Mouse (Mus musculus) adrenal gland, adult 18-20 months (tissue): ENCODE measurements around the gene Agrp. TPM values are rescaled to one million over a fixed set of nuclear protein-coding genes. Genes with fewer than 3 reads are reported as not detected.

ENCODE experiments used
- DNase-seq, 2 experiments: peaks; one replicate each; pipeline ENCODE4 v3.0.0; 2021 to 2022; ENCODE audit warnings: low spot score in 2 of 2
- long read RNA-seq, 2 experiments: library from polyadenylated mRNA; stranded (forward); transcript quantifications; one replicate each; pipeline ENCODE4 v2.0.0; 2021
- total RNA-seq, 2 experiments: library from RNA; stranded (reverse); gene quantifications; 1 replicate in 1 of 2; 2 replicates in 1 of 2; pipeline ENCODE4 v1.2.3; 2021

The Agrp gene
- 1 to 10 TPM; 3.3 to 5.3 TPM for total RNA-seq
- long read RNA-seq, experiment 1: 0 reads
- long read RNA-seq, experiment 2, partial matches to known transcripts: 3 of 4 reads
- long read RNA-seq, experiment 2, other reads (novel, unspliced or antisense): 1 of 4 reads

DNA sequence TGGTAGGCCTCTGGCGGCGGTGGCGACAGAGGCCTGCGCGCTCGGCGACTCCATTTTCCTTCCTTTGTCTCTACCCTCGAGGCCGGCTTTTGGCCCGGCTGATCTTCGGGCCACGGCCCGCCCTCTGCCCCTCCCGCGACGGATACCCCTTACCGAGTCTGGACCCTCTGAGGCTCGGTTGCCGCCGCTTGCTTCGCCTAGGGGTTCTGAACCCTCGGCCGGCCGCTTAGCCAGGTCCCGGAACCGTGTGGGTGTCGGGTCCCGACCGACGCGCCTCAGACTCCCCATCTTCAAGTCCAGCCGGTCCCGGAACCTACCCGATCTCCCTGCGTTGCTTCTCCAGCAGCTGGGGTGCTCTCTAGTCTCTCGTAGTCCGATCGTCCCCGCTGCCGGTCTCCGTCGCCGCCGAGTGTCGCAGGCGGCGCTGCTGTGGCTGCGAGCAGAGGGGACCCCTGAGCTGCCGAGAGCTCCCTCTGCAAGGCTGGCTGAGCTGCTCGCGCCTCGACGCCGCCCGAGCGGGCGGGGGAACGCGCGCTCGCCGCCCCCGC, at the start of gene Agrp:
Gene Agrp, minus strand, starts transcription at position 431 of the 548 bp plus-strand sequence.
- DNase-seq: peak; percentile 49 to 51

DNA sequence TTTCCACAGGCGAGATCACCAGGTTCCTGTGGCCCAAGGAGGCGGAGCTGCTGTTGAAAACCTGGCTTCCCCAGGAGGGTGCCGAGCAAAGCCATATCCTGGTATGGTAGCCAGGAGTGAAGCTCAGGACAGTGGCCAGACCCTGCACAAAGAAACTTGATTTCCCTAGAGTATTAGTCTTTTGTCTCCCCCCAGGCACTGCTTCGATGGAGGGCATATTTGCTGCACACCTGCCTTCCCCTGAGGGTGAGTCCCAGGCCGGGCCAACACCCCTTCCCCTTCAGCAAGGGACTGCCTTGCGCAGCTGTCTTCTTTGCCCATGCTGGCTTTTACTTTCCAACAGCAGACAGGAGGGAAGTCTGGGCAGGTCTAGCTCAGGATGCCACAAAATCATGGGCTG, 49.4 kb upstream of the Agrp start:
- DNase-seq: no peak

DNA sequence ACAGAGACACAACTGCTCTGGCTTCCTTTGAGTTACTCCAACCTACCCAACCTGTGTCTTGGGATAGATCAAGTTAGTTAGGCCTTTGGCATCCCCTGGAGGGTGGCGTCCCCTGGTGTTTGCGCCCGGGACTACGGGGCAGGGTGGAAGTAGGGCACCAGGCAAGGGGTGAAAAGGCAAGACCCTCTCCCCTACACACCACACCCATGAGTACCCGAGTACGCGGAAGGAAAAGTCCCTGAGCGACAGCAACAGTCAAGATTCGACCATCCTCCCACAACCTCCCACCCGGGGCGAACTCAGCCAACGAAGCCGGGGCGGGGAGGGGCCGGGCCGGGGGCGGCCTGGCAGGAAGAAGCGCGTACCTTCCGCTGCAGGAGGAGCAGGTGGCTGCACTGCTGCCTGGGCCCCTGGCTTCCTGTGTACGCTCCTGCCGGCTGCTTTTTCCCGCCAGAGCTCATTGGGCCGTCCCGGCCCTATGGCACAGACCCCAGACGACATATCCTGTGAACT, 48.7 kb upstream of the Agrp start, which contains the start of gene Carmil2:
Gene Carmil2, plus strand, starts transcription at position 479 of the 513 bp plus-strand sequence.
- DNase-seq: peak; percentile 51 to 72

DNA sequence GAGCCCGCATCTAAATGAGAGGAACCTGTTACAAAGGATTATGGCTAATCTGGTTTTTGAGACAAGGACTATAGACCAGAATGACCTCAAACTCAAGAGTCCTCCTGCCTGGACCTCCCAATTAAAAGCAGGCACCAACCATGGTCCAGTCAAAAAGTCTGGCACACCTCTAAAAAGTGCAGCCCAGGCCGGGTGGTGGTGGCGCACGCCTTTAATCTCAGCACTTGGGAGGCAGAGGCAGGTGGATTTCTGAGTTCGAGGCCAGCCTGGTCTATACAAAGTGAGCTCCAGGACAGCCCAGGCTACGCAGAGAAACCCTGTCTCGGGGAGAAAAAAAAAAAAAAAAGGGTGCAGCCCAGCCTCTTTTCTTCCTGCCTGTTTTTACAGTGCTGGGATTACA, 48.1 kb upstream of the Agrp start:
- no peak for DNase-seq

DNA sequence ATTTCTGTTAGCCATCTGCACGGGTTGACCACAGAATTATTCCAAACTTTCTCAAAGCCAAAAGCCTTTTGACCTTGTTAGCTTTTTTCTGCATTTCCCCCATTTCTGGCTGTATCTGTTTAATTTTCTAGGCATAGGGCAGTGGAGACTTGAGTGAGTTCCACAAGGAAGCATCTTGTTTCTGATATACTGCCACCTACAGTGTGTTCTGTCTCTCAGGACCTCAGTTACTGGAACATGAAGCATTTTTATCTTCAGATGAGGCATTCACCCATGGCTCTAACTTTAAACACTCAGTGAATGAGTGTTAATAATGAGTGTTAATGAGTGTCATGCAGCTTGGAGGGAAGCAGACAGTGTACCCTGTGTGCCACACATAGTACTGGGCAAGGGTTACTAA, 40.7 kb upstream of the Agrp start:
- DNase-seq: no peak

DNA sequence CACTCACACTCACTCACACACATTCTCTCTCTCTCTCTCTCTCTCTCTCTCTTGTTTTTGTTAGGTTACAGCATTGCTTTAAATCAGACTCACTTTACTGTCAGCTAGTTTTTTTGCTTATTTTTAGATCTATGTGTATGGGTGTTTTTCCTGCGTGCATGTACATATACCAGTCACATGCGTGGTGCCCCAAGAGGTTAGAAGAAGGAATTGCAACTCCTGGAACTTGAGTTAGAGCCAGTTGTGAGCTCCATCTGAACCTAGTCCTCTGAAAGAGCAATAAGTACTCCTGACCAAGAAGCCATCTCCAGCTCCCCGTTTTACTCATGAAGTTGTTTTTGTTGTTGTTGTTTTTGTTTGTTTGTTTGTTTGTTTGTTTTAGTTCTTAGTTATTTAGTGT, 24.0 kb upstream of the Agrp start:
- no peak for DNase-seq

DNA sequence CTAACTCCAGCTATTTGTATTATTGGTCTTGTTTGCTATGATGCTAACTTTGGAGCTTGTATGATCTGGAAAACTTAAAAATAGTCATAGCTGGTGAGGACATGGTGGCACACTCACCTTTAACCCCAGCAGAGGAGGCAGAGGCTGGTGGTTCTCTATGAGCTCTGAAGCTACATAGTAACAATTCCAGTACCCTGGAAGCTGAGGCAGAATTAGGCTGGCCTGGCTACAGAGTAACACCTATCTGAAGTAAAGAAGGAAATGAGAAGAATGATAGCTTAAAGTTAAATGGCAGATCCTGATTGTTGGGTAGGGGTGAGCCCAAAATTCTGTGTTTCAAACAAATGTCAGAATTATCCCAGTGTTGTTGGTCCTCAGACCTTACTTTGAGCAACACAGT, 20.4 kb upstream of the Agrp start:
- no peak for DNase-seq

DNA sequence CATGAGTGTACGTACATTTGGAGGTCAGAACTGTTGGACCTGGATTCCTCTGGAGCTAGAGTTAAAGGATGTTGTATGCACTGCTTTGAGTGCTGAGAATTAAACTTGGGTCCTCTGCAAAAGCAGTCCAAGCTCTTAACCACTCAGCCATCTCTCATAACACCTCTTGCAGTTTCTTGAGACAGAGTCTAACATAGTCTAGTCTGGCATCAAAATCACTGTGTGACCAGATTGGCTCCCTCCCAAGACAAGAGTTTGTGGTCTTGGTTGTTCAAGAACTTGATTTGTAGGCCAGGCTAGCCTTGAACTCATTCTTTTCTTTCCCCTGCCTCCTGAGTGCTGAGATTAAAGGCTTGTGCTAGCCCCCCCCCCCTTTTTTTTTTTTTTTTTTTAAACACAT, 11.7 kb upstream of the Agrp start:
- no peak for DNase-seq

DNA sequence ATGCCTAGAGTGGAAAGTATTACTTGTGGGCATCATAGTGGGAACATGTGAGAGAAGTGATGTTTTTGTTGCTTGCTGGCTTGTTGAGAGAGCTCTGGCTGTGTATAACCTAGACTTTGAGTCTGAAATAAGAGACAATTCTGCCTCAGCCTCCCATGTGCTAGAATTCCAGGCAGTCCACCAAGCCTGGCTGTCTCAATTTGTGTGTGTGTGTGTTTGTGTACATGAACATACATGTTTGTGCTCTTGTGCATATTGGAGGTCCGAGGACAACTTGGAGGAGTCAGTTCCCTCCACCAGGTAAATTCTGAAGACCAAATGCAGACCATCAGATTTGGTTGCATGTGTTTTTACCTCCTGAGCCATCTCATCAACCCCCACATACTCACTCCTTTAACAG, 8.0 kb upstream of the Agrp start:
- DNase-seq: no peak

DNA sequence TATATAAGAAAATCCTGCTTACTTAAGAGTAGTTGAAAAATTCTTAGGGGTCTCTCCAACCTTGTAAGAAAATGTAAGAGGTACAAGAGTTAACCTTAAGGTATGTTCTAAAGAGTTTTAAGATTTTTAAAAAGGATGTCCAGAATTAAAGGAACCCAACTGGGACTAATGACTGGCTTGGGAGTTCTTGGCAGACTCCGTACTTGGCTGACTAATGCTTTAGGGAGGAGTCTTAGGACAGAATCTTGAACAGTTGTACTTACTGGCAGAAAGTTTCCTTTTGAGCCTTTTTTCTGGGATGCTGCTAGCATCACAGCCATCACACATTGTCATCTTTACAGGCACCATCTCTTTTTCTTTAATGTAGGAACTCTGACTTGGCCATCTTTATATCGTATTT, 3.3 kb upstream of the Agrp start:
- DNase-seq: no peak

DNA sequence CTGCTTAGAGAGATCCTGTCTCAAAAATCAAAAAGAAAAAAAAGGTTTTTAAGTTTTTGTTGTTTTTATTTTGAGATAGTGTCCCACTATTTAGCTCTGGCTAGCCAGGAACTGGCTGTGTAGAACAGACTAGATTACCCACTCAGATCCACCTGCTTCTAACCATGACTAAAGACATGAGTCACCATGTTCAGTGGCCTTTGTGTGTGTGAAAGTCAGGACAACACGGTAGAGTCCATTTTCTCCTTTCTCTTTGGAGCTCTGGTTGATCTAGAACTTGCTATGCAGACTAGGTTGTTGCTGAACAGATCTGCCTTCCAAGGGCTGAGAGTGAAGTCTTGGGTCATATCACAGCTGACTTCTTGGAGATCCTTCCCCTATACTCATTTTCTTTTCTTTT, 2.6 kb upstream of the Agrp start:
- DNase-seq: no peak

DNA sequence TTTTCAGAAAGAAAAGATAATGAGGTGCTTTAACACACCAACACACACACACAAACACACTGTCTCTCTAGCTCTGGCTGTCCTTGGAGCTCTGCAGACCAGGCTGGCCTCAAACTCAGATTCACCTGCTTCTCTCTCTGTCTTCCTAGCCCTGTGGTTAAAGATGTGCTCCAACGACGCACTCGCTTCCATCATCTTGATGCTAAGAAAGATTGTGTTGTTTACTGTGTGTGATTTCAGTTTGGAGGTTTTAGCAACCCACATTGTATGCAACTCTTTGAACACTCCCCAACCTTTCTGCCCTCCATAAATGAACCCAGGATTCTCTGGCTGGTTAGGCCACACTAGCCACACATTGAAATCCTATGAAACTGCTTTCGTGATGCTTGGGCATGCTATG, 1.3 kb upstream of the Agrp start:
- no peak for DNase-seq

DNA sequence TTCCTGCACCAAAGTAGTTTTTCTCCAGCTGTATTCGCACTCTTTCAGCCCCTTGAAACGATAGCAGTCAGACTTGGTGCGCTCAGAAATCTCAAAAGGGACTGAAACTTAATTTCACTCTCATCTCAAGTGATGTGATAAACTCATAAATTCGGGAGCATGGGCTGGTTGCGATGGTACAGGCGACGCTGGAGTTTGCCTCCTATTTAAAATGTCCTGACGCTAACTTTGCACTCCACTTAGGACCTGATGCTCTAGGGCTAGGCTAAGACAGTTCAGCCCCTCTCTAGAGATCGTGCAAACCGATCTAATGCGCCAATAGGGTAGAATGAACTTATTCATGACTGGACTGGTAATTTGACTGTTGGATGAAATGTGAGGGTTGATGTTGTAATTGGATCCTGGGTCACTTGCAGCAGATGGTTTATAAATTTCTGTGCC, 428 bp upstream of the Agrp start:
- no peak for DNase-seq

DNA sequence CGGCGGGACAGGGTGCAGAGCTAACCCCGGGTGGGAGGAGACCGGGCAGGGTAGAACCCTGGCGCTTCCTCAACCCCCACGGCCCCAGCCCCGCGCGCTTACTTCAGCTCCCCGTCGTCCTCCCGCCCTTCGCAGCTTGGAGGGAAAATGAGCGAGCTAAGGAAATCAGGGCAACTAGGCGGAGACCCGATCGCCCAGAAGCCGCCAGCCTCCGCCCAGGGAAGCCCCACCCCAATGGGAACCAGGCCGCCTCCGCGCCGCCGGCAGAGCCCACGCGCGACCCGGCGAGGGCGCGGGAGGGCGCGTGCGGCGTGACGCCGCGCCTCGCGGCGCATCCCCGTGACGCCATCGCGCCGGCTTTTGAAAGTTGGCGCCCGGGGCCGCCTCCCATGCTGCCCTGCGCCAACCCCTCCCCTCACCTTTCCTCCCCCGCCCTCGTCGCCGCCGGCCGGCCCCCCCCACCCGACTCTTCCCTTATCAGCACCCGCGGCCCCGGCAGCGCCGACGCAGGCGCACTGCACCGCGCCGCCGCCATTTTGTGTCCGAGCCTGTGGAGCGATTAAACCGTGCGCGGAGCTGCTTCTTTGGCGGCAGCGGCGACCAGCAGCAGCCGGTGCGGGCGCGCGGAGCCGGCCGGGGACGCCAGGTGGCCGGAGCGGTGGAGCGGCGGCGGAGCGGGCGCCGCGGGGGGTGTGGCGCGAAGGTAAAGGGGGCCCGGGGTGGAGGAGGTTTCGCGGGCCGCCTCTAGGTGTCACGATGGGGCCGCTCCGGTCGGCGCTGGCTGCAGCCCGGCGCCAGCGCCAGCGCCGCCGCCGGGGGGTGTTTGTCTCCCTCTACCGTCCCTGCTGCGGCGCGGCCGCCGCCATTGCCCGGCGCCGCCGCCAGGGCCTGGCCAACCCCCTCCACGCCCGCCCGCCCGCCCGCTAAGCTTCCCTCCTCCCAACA, 903 bp downstream of the Agrp start, which contains the start of gene Ctcf:
Gene Ctcf, plus strand, starts transcription at position 551 of the 945 bp plus-strand sequence.
- DNase-seq: peak; percentile 85 to 89

DNA sequence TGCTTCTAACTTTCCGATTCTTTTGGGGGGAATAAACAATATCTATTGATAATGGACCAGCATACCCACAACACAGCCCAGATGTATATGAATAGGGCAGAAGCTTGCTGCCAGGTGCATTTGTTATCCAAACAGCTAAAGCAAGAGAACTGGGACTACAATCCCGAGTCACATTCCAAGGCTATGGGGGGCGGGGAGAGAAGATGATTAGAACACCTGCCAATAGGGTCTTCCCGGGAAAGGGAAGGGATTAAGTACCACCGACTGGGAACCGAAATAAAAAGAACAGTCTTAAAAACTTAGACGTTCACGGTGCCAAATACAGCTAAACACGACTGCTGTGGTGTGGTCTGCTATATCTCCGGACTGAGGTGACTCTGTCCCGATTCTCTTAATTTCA, 1.7 kb downstream of the Agrp start:
- no peak for DNase-seq

DNA sequence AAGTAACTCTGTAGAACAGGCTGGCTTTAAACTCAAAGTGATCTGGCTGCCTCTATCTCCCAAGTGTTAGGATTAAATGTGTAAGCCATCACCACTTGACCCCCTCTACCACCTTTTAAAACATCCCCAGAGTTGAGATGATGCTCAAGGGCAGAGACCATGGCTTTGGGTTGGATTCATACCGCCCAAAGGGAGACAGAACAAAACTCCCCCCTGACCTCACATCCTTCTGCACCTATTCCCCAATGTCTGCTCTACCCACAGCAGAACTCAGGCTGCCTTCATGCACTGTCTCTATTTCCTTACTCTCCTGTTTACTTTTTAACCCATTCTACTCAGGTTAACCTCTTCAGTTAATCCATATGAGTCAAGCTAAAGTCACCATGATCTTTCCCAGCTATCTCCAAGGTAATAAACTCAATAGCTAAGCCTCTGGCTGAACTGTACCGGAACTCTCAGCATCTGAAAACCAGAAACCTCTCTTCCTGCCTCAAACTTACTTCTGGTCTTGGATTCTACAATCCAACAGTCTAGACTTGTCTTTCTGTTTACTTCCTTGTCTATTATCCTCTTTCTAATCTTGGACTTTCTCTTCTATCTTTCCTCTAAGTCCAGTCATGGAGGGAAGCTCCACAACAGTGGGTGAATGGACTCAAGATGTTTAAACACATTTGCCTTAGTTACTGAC, 2.3 kb downstream of the Agrp start:
- no peak for DNase-seq

DNA sequence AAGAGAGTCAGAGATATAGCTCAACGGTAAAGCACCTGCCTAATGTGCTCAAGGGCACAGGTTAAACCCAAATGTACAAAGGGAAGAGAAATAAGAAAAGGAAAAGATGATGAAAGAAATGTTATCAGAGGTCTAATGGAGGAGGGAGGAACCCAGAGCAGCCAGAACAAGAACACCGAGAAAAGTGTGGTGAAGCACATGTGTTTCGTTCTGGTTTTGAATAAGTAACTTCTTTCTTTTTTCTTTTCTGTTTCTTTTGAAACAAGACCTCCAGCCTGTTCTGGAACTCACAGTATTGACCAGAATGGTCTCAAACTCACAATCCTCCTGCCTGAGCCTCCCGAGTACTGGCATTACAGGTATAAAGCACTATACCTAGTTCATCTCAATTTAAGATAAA, 7.9 kb downstream of the Agrp start:
- DNase-seq: no peak

DNA sequence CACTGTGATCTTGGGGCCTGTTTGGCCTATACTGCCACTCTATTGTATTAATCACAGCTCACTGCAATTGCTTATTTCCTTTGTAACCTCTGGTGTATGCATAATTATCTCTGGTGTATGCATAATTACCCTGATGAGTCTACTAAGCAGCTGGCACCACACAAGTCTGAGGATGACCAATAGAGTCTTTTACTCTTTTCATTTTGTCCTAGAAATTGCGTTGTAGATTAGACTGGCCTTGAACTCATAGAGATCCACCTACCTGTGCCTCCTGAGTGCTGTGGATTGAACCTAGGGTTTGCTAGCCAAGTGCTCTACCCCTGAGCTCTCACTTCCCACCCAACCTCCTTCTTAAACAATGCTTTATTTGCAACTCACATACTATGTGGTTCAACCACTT, 11.1 kb downstream of the Agrp start:
- DNase-seq: no peak

DNA sequence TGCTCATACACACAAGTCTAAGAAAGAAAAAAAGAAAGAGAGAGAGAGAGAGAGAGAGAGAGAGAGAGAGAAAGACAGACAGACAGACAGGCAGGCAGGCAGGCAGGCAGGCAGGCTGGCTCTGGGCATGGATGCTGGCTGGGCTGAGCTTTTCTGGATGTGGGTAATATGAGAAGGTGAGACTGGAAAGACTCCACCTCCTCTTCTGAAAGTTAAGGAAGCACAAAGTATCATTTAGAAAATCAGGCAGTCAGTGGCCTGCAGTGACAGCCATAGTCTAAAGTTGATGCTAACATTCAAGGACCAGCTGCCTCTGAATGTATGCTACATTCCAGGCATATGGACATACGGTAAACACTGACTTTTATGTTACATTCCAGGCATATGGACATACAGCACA, 12.4 kb downstream of the Agrp start:
- no peak for DNase-seq

DNA sequence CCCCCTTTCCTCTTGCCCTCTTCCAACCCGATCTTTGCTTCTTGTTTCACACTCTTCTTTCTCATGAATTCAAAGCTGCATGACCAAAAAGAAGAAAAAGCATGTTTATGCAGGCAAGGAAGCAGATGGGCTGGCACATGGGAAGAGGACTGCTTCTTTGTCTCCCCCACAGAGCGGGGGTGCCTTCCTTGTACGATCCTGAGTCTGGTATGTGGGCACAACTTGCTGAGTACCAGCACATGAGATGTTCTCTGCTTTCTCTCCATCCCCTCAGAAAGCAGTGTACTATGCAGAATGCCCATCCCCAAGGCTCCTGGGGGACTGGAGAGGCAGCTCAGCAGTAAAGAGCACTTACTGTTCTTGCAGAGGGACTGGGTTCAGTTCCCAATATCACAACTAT, 12.8 kb downstream of the Agrp start:
- peak in 1 of 2 experiments; percentile 15 for DNase-seq

DNA sequence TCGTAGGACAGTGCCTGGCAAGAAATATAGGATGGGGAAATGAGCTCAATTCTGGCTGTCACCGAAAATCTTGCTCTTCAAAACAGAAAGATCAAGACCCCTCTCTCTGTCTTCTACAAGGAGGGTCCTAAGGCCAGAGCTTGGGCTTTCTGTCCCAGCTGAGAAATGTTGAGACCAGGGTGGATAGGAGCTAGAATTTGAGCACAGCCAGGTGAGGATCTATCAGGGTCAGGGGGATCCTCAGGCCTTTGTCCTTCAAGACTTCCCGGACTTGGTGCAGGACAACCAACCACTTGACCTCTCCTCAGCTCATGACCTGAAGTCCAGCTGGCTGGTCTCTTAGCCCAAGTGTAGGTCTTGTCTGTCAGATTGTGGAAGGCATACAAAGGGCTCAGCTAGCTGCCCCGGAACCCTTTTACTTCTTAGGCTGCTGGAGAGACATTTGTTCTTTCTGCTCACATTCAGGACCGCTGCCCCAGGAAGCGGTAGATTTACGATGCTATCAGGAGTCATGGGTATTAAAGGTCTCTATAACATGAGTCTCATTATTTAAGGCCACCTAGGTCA, 13.4 kb downstream of the Agrp start:
- DNase-seq: no peak
